Mouse (Mus musculus) midbrain, postnatal 0 days (tissue): ENCODE measurements around the gene Mad1l1. TPM values are rescaled to one million over a fixed set of nuclear protein-coding genes. Genes with fewer than 3 reads are reported as not detected.
A peak's percentile ranks its signal among the peaks of the same experiment; 100 is the strongest.

Source experiments
- ATAC-seq: fragments of 200-750 bp; cut with Nextera tagmentation; 2 replicates; pipeline ENCODE4 v1.8.0; 2017; ENCODE audit warnings: moderate number of reproducible peaks, mild to moderate bottlenecking, moderate TSS enrichment, moderate library complexity; ENCODE audit not compliant: low FRiP score
- DNase-seq: peaks from one replicate; pipeline ENCODE4 v3.0.0-alpha.2; 2015; ENCODE audit warnings: low spot score
- H3K27ac ChIP-seq: fragments of 300-500 bp; sonication (generic); 2 replicates; pipeline ENCODE4 v1.5.1; 2014; ENCODE audit warnings: low read depth, mild to moderate bottlenecking, low read length, mixed read lengths
- H3K27me3 ChIP-seq: fragments of 300-500 bp; sonication (generic); 2 replicates; pipeline ENCODE4 v1.6.1; 2014; ENCODE audit warnings: low read length, control low read depth, mixed read lengths; ENCODE audit not compliant: insufficient read depth
- H3K36me3 ChIP-seq: fragments of 300-500 bp; sonication (generic); 2 replicates; pipeline ENCODE4 v1.6.1; 2014; ENCODE audit warnings: low read length, control low read depth, mixed read lengths; ENCODE audit not compliant: insufficient read depth
- H3K4me1 ChIP-seq: fragments of 300-500 bp; sonication (generic); 2 replicates; pipeline ENCODE4 v1.6.1; 2014; ENCODE audit warnings: mild to moderate bottlenecking, control low read depth, antibody characterized with exemption, low read length, mixed read lengths; ENCODE audit not compliant: insufficient read depth
- H3K4me2 ChIP-seq: fragments of 300-500 bp; sonication (generic); 2 replicates; pipeline ENCODE4 v1.6.1; 2014; ENCODE audit warnings: low read depth, mild to moderate bottlenecking, low read length, mixed read lengths; ENCODE audit not compliant: poor library complexity, severe bottlenecking
- H3K4me3 ChIP-seq: fragments of 300-500 bp; sonication (generic); 2 replicates; pipeline ENCODE4 v1.5.1; 2014; ENCODE audit warnings: low read depth, mild to moderate bottlenecking, low read length, moderate library complexity
- H3K9ac ChIP-seq: fragments of 300-500 bp; sonication (generic); replicated peaks from 2 replicates; pipeline ENCODE4 v1.6.1; 2014; ENCODE audit warnings: mild to moderate bottlenecking, low read length, moderate library complexity, mixed read lengths; ENCODE audit not compliant: poor library complexity, severe bottlenecking
- H3K9me3 ChIP-seq: fragments of 300-500 bp; sonication (generic); 2 replicates; pipeline ENCODE4 v1.6.1; 2016; ENCODE audit warnings: low read length, control low read depth
- CTCF ChIP-seq: IDR thresholded peaks from 2 replicates; pipeline ENCODE4 v1.5.1; 2016; ENCODE audit warnings: antibody characterized with exemption, mild to moderate bottlenecking
- WGBS: fragments of 180-500 bp; shearing (Covaris S2); extraction: QIAGEN DNeasy Blood & Tissue Kit; methylation state at CpG from one replicate; pipeline ENCODE4 v1.1.7; 2014; 5-methylcytosine and 5-hydroxymethylcytosine counted together
- polyA plus RNA-seq: library from polyadenylated mRNA; unstranded; fragments of >200 nt; fragmentation: Nextera tagmentation; extraction: Ambion mirVana; gene quantifications from 2 replicates; pipeline ENCODE4 v1.2.1, GENCODE M21; 2015
- total RNA-seq: library from RNA; depleted of rRNA; stranded (reverse); fragments of >200 nt; gene quantifications from 2 replicates; pipeline ENCODE4 v1.2.3, GENCODE M21; 2014; rRNA removed

The Mad1l1 gene
- total and polyA plus RNA-seq, 2 experiments from 2014 or later, result 25.9 to 33.5 TPM

DNA sequence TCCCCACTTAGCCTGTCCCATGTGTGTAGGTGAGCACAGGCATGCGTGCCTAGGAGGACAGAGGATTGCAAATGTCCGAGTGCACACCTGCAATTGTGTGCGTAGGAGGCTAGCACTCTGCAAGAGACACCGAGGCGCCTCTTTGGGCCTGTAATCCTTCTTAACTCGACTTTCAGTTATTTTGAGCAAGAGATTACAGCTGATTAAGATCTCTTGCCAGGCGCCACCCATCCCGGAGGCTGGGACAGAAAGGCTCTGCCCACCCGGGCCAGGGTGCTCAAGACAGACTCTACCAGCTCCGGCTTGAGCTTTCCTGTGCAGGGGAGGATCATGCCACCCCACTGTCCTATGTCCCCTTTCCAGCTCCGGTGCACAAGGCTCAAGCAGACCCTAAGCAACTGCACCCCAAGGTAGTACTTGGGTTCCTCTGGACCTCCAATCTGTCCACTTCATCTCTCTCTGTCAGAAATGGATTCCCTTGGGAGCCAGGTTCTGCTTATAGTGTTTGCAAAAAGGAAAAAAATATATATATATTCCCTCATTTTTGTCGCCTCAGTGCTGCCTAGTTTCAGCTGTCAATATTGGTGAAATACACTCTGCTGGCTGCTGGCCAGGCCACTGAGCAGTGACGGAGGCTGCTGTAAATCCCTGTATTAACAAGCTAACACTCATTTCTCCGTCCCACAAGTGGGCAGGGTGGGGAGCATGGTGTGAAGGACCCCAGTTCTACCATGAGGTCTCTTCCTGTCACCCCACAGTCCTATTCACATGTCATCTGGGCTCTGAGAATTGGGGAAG lies 352.0 kb downstream of the Mad1l1 start:
- H3K9me3 ChIP-seq, result no peaks in the 10 kb centered on the region
- no peak overlapping the region for H3K4me3 ChIP-seq
- no peak overlapping the region for H3K9ac ChIP-seq
- ATAC-seq, result no peak
- 0 out of 2 replicates have a peak, but pooled peaks cover 4% of the 10 kb centered on the region for H3K36me3 ChIP-seq
- no peak for TF ChIP-seq CTCF
- H3K4me1 ChIP-seq, result no peaks in the 10 kb centered on the region
- 62% methylated on average over 14 of the region's 14 CpGs for WGBS
- no peaks in the 10 kb centered on the region for H3K27me3 ChIP-seq
- H3K27ac ChIP-seq, result no peak overlapping the region
- no peak overlapping the region for H3K4me2 ChIP-seq
- DNase-seq, result peak; percentile 34

DNA sequence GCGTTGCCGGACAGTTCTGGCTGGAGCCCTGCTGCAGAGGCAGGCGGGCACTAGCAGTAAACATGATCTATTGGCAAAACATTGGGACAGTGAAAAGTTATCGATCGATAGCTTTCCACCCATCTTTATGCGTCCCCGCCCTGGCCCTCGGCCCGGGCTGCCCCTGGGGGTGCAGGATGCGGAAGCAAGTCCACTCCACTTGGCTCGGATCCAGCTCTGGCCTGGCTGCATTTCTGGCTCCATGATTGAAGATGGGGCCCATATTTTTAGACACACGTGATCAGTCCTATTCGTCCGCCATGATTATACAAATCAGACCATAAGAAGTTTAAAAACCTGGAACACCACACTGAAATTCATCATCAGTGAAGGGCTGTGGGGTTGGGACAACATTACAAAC lies 355.8 kb downstream of the Mad1l1 start:
- Histone ChIP-seq H3K4me1 (no peaks in the 10 kb centered on the region), H3K9me3 (no peaks in the 10 kb centered on the region), H3K36me3 (no peaks in the 10 kb centered on the region), H3K9ac (no peak overlapping the region), H3K27me3 (no peaks in the 10 kb centered on the region), H3K4me3 (no peak overlapping the region), H3K27ac (no peak overlapping the region), H3K4me2 (no peak overlapping the region)
- 88% methylated on average over 14 of the region's 14 CpGs for WGBS
- ATAC-seq, result no peak
- TF ChIP-seq CTCF, result no peak
- DNase-seq, result no peak

- no peak for TF ChIP-seq CTCF
- DNase-seq (peak; percentile 26), ATAC-seq (no peak)
Measured at GRCm38 (mm10) chr5:139964391-139964790, 357.0 kb downstream of the Mad1l1 start.

GRCm38 (mm10) chr5:139959741-139960140 lies 361.6 kb downstream of the Mad1l1 start:
- WGBS, result 93% methylated on average over 4 of the region's 4 CpGs
- Histone ChIP-seq H3K9me3 (0 out of 2 replicates have a peak, but pooled peaks cover 3% of the 10 kb centered on the region), H3K27ac (no peak overlapping the region), H3K4me3 (no peak overlapping the region), H3K9ac (no peak overlapping the region), H3K36me3 (no peaks in the 10 kb centered on the region), H3K27me3 (no peaks in the 10 kb centered on the region), H3K4me2 (no peak overlapping the region), H3K4me1 (no peaks in the 10 kb centered on the region)
- DNase-seq (no peak), ATAC-seq (no peak)
- no peak for TF ChIP-seq CTCF

More at GRCm38 (mm10) chr5:139964391-139964790, 357.0 kb downstream of the Mad1l1 start:
- 62% methylated on average over 5 of the region's 5 CpGs for WGBS
- no peak overlapping the region for H3K4me3 ChIP-seq
- no peak overlapping the region for H3K27ac ChIP-seq
- H3K27me3 ChIP-seq, result no peaks in the 10 kb centered on the region
- H3K36me3 ChIP-seq, result no peaks in the 10 kb centered on the region
- H3K9me3 ChIP-seq, result 0 out of 2 replicates have a peak, but pooled peaks cover 3% of the 10 kb centered on the region
- no peak overlapping the region for H3K4me2 ChIP-seq
- H3K9ac ChIP-seq, result no peak overlapping the region
- no peaks in the 10 kb centered on the region for H3K4me1 ChIP-seq

Other genes with a start within 250 kb of the Mad1l1 start
- 7.6 and 10.5 TPM in 2 replicates for gene Nudt1, start 104 bp upstream of the Mad1l1 start, total RNA-seq
- gene Nudt1, start 104 bp upstream of the Mad1l1 start, polyA plus RNA-seq, result 16.6 and 17.9 TPM in 2 replicates
- gene Mrm2, start 10.3 kb upstream of the Mad1l1 start, total RNA-seq, result 9.9 and 15.1 TPM in 2 replicates
- 14.7 and 16.2 TPM in 2 replicates for gene Mrm2, start 10.3 kb upstream of the Mad1l1 start, polyA plus RNA-seq
- gene Snx8, start 67.7 kb upstream of the Mad1l1 start, total RNA-seq, result 78.4 and 86.8 TPM in 2 replicates
- gene Snx8, start 67.7 kb upstream of the Mad1l1 start, polyA plus RNA-seq, result 46.9 and 48.9 TPM in 2 replicates
- gene Eif3b, start 97.8 kb upstream of the Mad1l1 start, total RNA-seq, result 36.6 and 41.3 TPM in 2 replicates
- 53.7 and 54.5 TPM in 2 replicates for gene Eif3b, start 97.8 kb upstream of the Mad1l1 start, polyA plus RNA-seq
- gene Gm4869, start 124.1 kb upstream of the Mad1l1 start, total RNA-seq, result not detected in 2 replicates
- not detected in 2 replicates for gene Gm4869, start 124.1 kb upstream of the Mad1l1 start, polyA plus RNA-seq
- 11.0 and 15.8 TPM in 2 replicates for gene Chst12, start 184.0 kb upstream of the Mad1l1 start, total RNA-seq
- 21.8 and 27.3 TPM in 2 replicates for gene Chst12, start 184.0 kb upstream of the Mad1l1 start, polyA plus RNA-seq
- not detected in 2 replicates for gene Grifin, start 243.5 kb upstream of the Mad1l1 start, total RNA-seq
- gene Grifin, start 243.5 kb upstream of the Mad1l1 start, polyA plus RNA-seq, result 0.39 TPM in 1 of 2 replicates, not detected in the other